Mouse (Mus musculus) lung, embryonic 14.5 days (tissue): ENCODE data around the gene Metap1d. TPM values are rescaled to one million over a fixed set of nuclear protein-coding genes. Genes with fewer than 3 reads are reported as not detected.
A peak's percentile ranks its signal among the peaks of the same experiment; 100 is the strongest.

Experiments
- ATAC-seq: fragments of 200-750 bp; cut with Nextera tagmentation; 2 replicates; pipeline ENCODE4 v1.8.0; 2017; ENCODE audit warnings: mild to moderate bottlenecking, moderate TSS enrichment, moderate library complexity; ENCODE audit not compliant: insufficient read depth
- DNase-seq: peaks from one replicate; pipeline ENCODE4 v3.0.0-alpha.2; 2015
- H3K27ac ChIP-seq: fragments of 300-500 bp; sonication (generic); 2 replicates; pipeline ENCODE4 v1.5.1; 2014; ENCODE audit warnings: low read depth, mild to moderate bottlenecking, moderate library complexity
- H3K27me3 ChIP-seq: fragments of 300-500 bp; sonication (generic); 2 replicates; pipeline ENCODE4 v1.6.1; 2014; ENCODE audit warnings: low read length, control low read depth; ENCODE audit not compliant: insufficient read depth
- H3K36me3 ChIP-seq: fragments of 300-500 bp; sonication (generic); 2 replicates; pipeline ENCODE4 v1.6.1; 2014; ENCODE audit warnings: control low read depth; ENCODE audit not compliant: insufficient read depth
- H3K4me1 ChIP-seq: fragments of 300-500 bp; sonication (generic); 2 replicates; pipeline ENCODE4 v1.6.1; 2014; ENCODE audit warnings: antibody characterized with exemption, control low read depth; ENCODE audit not compliant: insufficient read depth
- H3K4me2 ChIP-seq: fragments of 300-500 bp; sonication (generic); 2 replicates; pipeline ENCODE4 v1.6.1; 2014; ENCODE audit warnings: mild to moderate bottlenecking
- H3K4me3 ChIP-seq: fragments of 300-500 bp; sonication (generic); 2 replicates; pipeline ENCODE4 v1.5.1; 2014; ENCODE audit warnings: low read depth, low read length
- H3K9ac ChIP-seq: fragments of 300-500 bp; sonication (generic); 2 replicates; pipeline ENCODE4 v1.6.1; 2014
- H3K9me3 ChIP-seq: fragments of 300-500 bp; sonication (generic); 2 replicates; pipeline ENCODE4 v1.6.1; 2016; ENCODE audit warnings: low read depth, low read length, control low read depth
- CTCF ChIP-seq: IDR thresholded peaks from 2 replicates; pipeline ENCODE4 v1.5.1; 2016; ENCODE audit warnings: antibody characterized with exemption, low read depth
- WGBS: fragments of 180-500 bp; shearing (Covaris S2); extraction: QIAGEN DNeasy Blood & Tissue Kit; methylation state at CpG from one replicate; pipeline ENCODE4 v1.1.7; 2014; 5-methylcytosine and 5-hydroxymethylcytosine counted together
- polyA plus RNA-seq: library from polyadenylated mRNA; unstranded; fragments of >200 nt; fragmentation: Nextera tagmentation; extraction: Ambion mirVana; gene quantifications from 2 replicates; pipeline ENCODE4 v1.2.1, GENCODE M21; 2014

Metap1d gene
- polyA plus RNA-seq, 1 experiment from 2014 or later, result 37.1 TPM

- no peaks in the 10 kb centered on the region for H3K27me3 ChIP-seq
- no peak overlapping the region for H3K4me2 ChIP-seq
- 68% methylated on average over 6 of the region's 6 CpGs for WGBS
- ATAC-seq, result no peak; the same call in 1 of the 2 replicates
- DNase-seq, result no peak
- H3K4me1 ChIP-seq, result no peaks in the 10 kb centered on the region
- no peaks in the 10 kb centered on the region for H3K9me3 ChIP-seq
- H3K9ac ChIP-seq, result no peak overlapping the region
- no peak overlapping the region for H3K4me3 ChIP-seq
- no peaks in the 10 kb centered on the region for H3K36me3 ChIP-seq
- no peak for TF ChIP-seq CTCF
- H3K27ac ChIP-seq, result no peak overlapping the region
Measured at GRCm38 (mm10) chr2:71461139-71461538, 8.1 kb downstream of the Metap1d start.

- Histone ChIP-seq H3K36me3 (no peaks in the 10 kb centered on the region), H3K9ac (no peak overlapping the region), H3K27me3 (no peaks in the 10 kb centered on the region), H3K9me3 (no peaks in the 10 kb centered on the region), H3K4me1 (no peaks in the 10 kb centered on the region), H3K27ac (no peak overlapping the region), H3K4me2 (no peak overlapping the region), H3K4me3 (no peak overlapping the region)
- no peak for TF ChIP-seq CTCF
- DNase-seq (no peak), ATAC-seq (peak; percentile 56; the same call in 1 of the 2 replicates)
- 50% methylated on average over 7 of the region's 7 CpGs for WGBS
Measured at GRCm38 (mm10) chr2:71461589-71461988, 8.5 kb downstream of the Metap1d start.

GRCm38 (mm10) chr2:71462066-71462465 lies 9.0 kb downstream of the Metap1d start:
- DNase-seq, result no peak
- H3K27ac ChIP-seq, result no peak overlapping the region
- WGBS, result 80% methylated on average over 4 of the region's 4 CpGs
- no peak overlapping the region for H3K4me2 ChIP-seq
- no peaks in the 10 kb centered on the region for H3K9me3 ChIP-seq
- H3K4me3 ChIP-seq, result no peak overlapping the region
- ATAC-seq, result no peak
- H3K9ac ChIP-seq, result no peak overlapping the region
- H3K27me3 ChIP-seq, result no peaks in the 10 kb centered on the region
- TF ChIP-seq CTCF, result no peak
- no peaks in the 10 kb centered on the region for H3K36me3 ChIP-seq
- H3K4me1 ChIP-seq, result no peaks in the 10 kb centered on the region

GRCm38 (mm10) chr2:71462553-71462952 lies 9.5 kb downstream of the Metap1d start:
- Histone ChIP-seq H3K27ac (no peak overlapping the region), H3K4me3 (no peak overlapping the region), H3K4me1 (no peaks in the 10 kb centered on the region), H3K4me2 (no peak overlapping the region), H3K9ac (no peak overlapping the region), H3K36me3 (no peaks in the 10 kb centered on the region), H3K9me3 (no peaks in the 10 kb centered on the region), H3K27me3 (no peaks in the 10 kb centered on the region)
- no peak for TF ChIP-seq CTCF
- no peak for ATAC-seq
- DNase-seq, result no peak
- WGBS, result 64% methylated on average over 3 of the region's 3 CpGs

GRCm38 (mm10) chr2:71466103-71466502 lies 13.0 kb downstream of the Metap1d start:
- DNase-seq (no peak), ATAC-seq (no peak)
- no peaks in the 10 kb centered on the region for H3K4me1 ChIP-seq
- no peak overlapping the region for H3K4me2 ChIP-seq
- no peak overlapping the region for H3K27ac ChIP-seq
- 16% methylated on average over 6 of the region's 6 CpGs for WGBS
- H3K9me3 ChIP-seq, result no peaks in the 10 kb centered on the region
- H3K27me3 ChIP-seq, result no peaks in the 10 kb centered on the region
- no peak overlapping the region for H3K4me3 ChIP-seq
- no peak for TF ChIP-seq CTCF
- H3K36me3 ChIP-seq, result no peaks in the 10 kb centered on the region
- H3K9ac ChIP-seq, result no peak overlapping the region

GRCm38 (mm10) chr2:71466861-71467450 lies 13.9 kb downstream of the Metap1d start:
- WGBS, result 69% methylated on average over 11 of the region's 11 CpGs

GRCm38 (mm10) chr2:71471094-71471493 lies 18.0 kb downstream of the Metap1d start:
- ATAC-seq (no peak), DNase-seq (no peak)
- no peak overlapping the region for H3K4me2 ChIP-seq
- H3K27me3 ChIP-seq, result no peaks in the 10 kb centered on the region
- H3K27ac ChIP-seq, result no peak overlapping the region
- no peaks in the 10 kb centered on the region for H3K4me1 ChIP-seq
- no peaks in the 10 kb centered on the region for H3K36me3 ChIP-seq
- no peak for TF ChIP-seq CTCF
- no peak overlapping the region for H3K4me3 ChIP-seq
- H3K9ac ChIP-seq, result no peak overlapping the region
- no peaks in the 10 kb centered on the region for H3K9me3 ChIP-seq
- 84% methylated on average over 6 of the region's 6 CpGs for WGBS

More at GRCm38 (mm10) chr2:71466861-71467450, 13.9 kb downstream of the Metap1d start:
- Histone ChIP-seq H3K4me3 (no peak overlapping the region), H3K9me3 (no peaks in the 10 kb centered on the region), H3K4me2 (no peak overlapping the region), H3K4me1 (no peaks in the 10 kb centered on the region), H3K36me3 (no peaks in the 10 kb centered on the region), H3K27ac (no peak overlapping the region), H3K27me3 (no peaks in the 10 kb centered on the region), H3K9ac (no peak overlapping the region)
- ATAC-seq (no peak), DNase-seq (no peak)
- no peak for TF ChIP-seq CTCF
